Mouse (Mus musculus): ENCODE measurements around the gene Dffb. TPM values are rescaled to one million over a fixed set of nuclear protein-coding genes. Genes with fewer than 3 reads are reported as not detected.
"Not testable (repeated sequence)": the region's sequence is repeated elsewhere in the genome, so short reads cannot be mapped to it uniquely, and the experiment has no call there.

Gene Dffb
- total RNA-seq, 2 experiments from 2014 or later, result 12.1 to 13.8 TPM

- intact Hi-C loops (cut with DNase I), result no loop called here
- no peak for DNase-seq (ENCODE audit: extremely low spot score in 1 of 2, low spot score in 2 of 2)
Measured at GRCm38 (mm10) chr4:153968063-153968462, 6.9 kb downstream of the Dffb start.

DNA sequence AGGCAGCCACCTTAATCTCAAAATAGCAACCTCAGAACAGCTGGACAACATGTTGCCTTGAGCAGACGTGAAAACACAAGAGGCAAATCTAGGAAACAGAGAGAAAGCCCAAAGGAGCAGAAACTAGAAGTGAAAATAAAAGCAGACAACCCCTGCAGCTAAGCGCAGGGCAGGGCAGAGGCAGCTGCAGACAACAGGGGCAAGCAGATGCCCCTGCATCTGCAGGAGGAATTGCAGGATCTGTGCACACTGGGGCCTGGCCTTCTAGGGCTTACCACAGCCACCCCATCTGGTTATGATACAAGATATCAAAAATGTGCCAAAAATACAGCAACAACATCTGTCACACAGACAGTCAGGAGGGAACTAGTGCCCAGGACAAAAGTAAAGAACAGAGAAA is 7.4 kb downstream of the Dffb start:
- intact Hi-C loops (cut with DNase I), result no loop called here
- no peak for DNase-seq (ENCODE audit: extremely low spot score in 1 of 2, low spot score in 2 of 2)

- DNase-seq (ENCODE audit: extremely low spot score in 1 of 2, low spot score in 2 of 2), result no peak
- intact Hi-C loops (cut with DNase I), result no loop called here
Measured at GRCm38 (mm10) chr4:153966651-153967050, 8.3 kb downstream of the Dffb start.

GRCm38 (mm10) chr4:153962631-153963030 is 12.3 kb downstream of the Dffb start:
- intact Hi-C loops (cut with DNase I), result no loop called here
- DNase-seq (ENCODE audit: extremely low spot score in 1 of 2, low spot score in 2 of 2), result no peak

DNA sequence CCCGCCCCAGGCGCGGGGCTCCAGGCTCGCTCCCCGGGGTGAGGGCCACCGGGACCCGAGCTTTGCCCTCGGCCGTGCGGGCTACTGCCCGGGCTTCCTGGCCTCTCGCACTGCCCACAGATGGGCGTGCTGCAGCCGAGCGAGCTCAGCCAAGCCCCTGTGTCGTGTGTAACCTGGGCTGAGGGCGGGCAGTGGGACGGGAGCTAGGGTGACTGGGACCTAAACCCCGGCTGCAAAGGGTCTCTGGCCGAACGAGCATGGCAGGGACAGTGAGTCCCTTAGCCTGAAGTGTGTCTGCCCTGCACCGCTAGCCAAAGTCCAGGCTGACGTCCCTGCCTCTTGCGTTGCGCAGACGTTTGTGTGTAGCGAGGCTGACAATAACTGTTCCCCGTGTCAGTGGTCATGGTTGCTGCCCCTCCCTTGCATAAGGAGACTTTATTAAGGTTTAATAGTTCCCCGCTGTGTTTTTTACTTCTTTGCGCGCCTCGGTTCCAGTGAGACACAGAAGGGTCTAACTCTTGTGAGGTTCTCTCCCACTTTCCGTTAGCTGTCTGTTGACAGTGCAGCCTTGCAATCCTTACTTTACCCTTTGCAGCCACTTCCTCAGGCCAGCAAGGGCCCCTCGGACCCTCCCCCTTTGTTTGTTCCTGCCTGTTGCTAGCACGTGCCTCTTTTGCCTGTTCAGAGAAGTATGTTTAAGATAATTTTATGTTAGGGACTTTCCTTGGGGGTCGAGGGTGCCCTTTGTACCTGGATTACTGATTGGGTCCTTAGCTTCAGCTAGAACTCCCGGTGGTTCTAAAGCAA is 17.3 kb downstream of the Dffb start:
- DNase-seq (ENCODE audit: extremely low spot score in 1 of 2, low spot score in 2 of 2), result no peak

DNA sequence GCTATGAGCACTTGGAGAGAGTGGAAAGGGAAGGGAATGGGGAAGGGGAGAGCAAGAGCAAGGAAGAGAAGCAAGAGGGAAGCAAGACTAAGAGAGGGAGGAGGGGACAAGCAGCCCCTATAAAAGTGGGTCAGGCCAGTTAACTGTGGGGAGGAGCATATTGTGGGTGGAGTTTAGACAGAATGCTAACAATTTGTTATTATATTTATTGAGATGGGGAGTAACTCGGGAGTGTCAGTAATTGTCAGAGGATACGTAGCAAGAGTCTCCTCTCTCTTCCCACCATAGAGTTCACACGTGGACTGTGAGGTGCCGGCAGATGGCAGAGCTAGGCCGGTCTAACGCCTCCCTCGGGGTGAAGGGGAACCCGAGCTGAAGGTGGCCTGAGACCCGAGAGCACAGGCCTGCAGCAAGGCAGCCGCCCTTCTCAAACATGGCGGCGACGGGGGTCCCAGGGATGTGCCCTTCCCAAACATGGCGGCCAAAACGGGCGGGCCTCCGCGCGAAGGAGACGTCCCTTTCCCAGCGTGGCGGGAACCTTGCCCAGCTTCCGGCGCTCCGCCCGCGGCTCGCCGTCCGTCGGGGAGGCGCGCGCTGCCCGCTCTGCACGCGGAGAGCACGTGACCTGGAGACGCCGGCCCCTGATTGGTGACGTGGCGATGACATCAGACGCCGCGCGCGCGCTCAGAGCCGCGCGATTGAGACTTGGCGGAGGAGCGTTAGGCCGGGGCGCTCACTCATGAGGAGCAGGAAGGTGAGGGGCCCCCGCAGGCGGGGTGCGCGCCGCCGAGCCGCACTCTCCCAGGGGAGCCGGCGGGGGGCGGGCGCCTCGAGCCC is 18.1 kb downstream of the Dffb start, which contains the start of gene A430005L14Rik:
Gene A430005L14Rik (plus strand): TSS at position 669 of the 837 bp plus-strand sequence.
- peak; percentile 97 to 99 for DNase-seq (ENCODE audit: extremely low spot score in 1 of 2, low spot score in 2 of 2)
- intact Hi-C loops (cut with DNase I), result no loop called here

More for the DNA sequence above, 17.3 kb downstream of the Dffb start:
- intact Hi-C loops (cut with DNase I), result no loop called here

DNA sequence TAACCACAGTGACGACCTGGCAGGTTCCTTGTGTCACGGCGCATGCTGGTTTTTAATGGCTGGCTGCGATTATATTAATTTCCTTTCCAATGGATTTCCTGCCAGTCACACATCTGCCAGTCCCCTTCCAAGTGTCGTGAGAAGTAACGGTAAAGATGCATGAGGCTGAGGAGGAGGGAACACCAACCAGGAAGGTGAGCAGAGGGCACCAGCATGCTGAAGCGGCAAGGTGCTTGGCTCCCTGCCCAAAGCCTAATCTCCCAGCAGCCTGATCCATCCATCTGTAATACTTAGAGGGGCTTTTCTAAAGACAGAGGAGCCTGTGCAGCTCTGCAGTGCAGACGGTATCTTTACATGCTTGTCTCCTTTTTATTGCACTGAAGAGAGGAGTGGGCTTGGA is 19.3 kb downstream of the Dffb start:
- intact Hi-C loops (cut with DNase I), result no loop called here
- peak in 1 of 2 experiments; percentile 40 for DNase-seq (ENCODE audit: extremely low spot score in 1 of 2, low spot score in 2 of 2)

DNA sequence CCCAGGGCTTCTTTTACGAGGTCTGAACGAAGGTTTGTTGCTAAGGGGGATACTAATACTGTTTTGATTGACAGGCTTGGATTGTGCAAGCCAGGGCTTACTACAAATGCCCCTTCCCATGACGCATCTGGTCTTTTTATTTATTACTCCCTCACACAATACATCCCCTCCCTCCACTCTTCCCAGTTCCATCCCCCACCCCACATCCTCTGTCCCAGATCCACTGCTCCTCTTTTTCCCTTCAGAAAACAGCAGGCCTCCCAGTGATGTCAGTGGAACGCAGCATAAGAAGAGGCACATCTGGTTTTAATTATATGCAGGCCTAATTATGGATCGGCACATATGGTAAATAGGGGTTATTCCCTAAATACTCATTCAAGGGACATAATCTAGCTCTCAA is 23.2 kb downstream of the Dffb start:
- DNase-seq (ENCODE audit: extremely low spot score in 1 of 2, low spot score in 2 of 2), result no peak
- intact Hi-C loops (cut with DNase I), result no loop called here

DNA sequence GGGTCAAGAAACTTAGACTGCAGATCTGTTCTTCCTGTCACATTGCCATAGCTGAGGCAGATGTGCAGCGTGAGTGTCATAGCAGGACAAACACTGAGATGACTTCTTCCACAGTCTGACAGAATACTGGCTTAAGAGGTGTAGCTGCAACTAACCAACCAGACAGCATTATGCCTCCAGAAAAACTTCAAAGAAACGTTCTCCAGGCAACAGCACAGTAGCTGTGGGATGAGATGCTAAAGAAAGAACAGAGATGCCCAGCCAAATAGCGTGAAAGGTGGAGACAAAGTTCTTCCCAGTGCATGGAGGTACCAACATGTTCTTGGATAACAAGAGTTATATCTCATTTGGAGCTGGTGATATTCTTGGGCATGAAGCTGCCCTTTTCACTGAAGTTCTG is 23.8 kb downstream of the Dffb start:
- DNase-seq (ENCODE audit: extremely low spot score in 1 of 2, low spot score in 2 of 2), result no peak
- intact Hi-C loops (cut with DNase I), result no loop called here

DNA sequence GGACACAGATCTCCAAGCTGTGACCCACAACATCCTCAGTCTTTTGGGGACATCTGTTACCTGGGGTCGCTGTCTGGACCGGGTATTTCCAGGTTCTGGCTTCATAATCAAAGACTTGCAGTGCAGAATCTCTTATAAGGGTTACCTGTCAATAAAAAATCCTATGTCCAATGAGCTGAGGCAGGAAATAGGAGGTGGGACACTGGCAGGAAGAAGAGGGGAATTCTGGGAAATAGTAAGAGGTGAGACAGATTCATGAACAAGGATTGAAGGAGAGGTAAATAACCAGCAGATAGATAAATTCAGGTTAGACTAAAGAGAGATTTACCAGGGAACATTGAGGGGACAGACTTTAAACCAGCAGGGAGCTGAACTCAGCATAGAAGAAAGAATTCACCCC is 24.6 kb downstream of the Dffb start:
- intact Hi-C loops (cut with DNase I), result no loop called here
- DNase-seq (ENCODE audit: extremely low spot score in 1 of 2, low spot score in 2 of 2), result no peak

DNA sequence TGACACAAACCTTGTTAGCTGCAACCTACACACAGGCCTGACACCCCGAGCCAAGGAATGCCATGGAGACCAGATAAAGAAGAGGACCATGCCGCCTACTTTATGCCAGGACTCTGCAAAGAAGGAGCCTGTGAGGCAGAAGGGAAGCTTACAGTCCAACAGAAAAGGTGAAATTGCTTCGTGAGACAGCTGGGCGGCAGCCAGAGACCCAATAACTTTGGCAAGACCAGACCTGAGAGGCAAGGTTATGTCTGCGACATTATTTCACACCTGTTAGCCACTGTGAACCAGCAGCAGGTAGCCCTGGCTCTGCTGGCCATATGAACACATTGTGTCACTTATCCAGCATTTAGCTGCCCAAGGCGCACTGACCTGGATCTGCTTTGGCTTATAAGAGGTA is 29.2 kb downstream of the Dffb start:
- intact Hi-C loops (cut with DNase I), result no loop called here
- DNase-seq (ENCODE audit: extremely low spot score in 1 of 2, low spot score in 2 of 2), result no peak

GRCm38 (mm10) chr4:153944261-153944660 is 30.7 kb downstream of the Dffb start:
- DNase-seq (ENCODE audit: extremely low spot score in 1 of 2, low spot score in 2 of 2), result peak in 1 of 2 experiments; percentile 38
- intact Hi-C loops (cut with DNase I), result loop anchor here (5.0 kb wide), 2 partner anchors 137 to 457 kb away; no protein-coding TSS in a partner anchor

GRCm38 (mm10) chr4:153943243-153943642 is 31.7 kb downstream of the Dffb start:
- intact Hi-C loops (cut with DNase I), result loop anchor here (5.0 kb wide), 2 partner anchors 136 to 456 kb away; no protein-coding TSS in a partner anchor
- DNase-seq (ENCODE audit: extremely low spot score in 1 of 2, low spot score in 2 of 2), result peak in 1 of 2 experiments; percentile 60

- DNase-seq (ENCODE audit: extremely low spot score in 1 of 2, low spot score in 2 of 2), result no peak
- intact Hi-C loops (cut with DNase I), result loop anchor here (10.0 kb wide), 1 partner anchor 1405 kb away; no protein-coding TSS in a partner anchor
Measured at GRCm38 (mm10) chr4:153929921-153930320, 45.0 kb downstream of the Dffb start.

DNA sequence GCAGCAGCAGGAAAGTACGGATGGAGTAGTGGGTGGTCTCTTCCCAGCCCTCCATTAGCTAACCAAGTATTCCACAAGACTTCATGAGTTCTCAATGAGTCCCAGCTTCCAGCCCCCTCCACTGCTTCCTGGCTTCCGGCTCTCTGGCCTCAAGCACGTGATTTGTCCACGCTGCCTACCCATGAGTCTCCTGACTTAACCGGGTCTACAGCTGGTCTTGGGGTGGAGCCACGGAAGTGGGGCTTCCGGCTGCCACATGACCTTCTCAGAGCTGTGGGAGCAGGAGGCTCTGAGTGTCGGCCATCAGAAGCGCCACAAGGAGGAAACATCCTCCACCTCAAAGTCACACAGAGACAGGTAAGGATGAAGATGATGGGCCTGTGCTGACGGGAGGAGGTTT is 45.5 kb downstream of the Dffb start:
- intact Hi-C loops (cut with DNase I), result no loop called here
- DNase-seq (ENCODE audit: extremely low spot score in 1 of 2, low spot score in 2 of 2), result no peak

DNA sequence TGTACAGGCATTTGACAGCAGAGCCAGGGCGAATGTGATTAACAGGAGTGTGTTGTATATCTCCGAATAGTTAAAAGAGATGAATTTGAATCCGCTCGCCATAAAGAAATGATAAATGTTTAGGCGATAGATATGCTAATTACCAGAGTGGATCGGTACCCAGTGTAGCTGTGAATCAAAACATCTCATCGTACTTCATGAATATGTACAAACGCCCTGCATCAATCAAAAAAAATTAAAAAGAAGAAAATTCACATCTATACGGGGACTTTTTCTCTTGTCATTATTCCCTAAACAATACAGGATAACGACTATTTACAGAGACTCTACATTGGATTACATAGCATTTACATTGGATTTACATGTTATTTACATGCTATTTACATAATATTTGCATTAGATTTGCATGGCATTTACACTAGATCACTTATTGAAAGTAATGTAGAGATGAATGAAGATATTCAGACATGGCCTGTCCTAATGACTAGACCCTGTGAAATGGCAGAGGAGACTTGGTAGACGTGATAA is 46.1 kb downstream of the Dffb start:
- intact Hi-C loops (cut with DNase I), result no loop called here
- no peak for DNase-seq (ENCODE audit: extremely low spot score in 1 of 2, low spot score in 2 of 2)

- intact Hi-C loops (cut with DNase I); DNase-seq (ENCODE audit: extremely low spot score in 1 of 2, low spot score in 2 of 2): not testable (repeated sequence)
Measured at GRCm38 (mm10) chr4:153922090-153922489, 52.8 kb downstream of the Dffb start.

DNA sequence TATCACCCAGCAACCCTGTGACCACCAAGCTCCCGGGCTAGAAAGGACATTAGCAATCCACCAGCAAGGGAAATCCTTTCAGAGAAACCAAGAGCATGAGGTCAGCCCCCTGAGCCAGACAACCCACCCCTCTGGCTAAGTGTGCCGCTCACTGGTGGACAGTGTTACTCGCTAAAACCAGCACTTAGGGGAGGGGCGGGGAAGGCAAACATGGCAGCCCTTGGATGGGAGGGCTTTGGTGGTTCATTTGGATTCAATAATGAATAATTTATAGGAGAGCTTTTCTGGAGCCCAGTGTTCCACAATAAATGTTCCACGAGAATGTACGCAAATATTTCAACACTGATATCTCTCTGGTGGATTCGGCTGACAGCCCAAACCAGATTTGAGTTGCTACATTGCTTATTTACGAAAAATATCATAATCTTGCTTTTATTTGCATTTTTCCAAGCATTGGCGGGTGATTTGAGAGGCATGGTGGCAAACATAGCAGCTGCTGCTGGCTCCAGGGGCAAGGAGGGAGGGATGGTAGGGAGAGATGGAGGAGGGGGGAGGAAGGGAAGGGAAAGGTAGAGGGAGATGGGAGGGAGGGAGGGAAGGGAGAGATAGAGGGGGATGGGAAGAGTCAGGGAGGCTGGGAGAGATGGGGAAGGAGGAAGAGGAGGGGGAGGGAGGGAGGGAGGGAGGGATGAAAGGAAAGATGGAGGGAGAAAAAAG is 54.3 kb downstream of the Dffb start:
- no peak for DNase-seq (ENCODE audit: extremely low spot score in 1 of 2, low spot score in 2 of 2)
- intact Hi-C loops (cut with DNase I), result no loop called here

All from left cerebral cortex, postnatal 10 days (tissue).